Mouse (Mus musculus) liver, embryonic 14.5 days (tissue): Measurements from ENCODE around the gene Tmem184a. TPM values are rescaled to one million over a fixed set of nuclear protein-coding genes. Genes with fewer than 3 reads are reported as not detected.

Experiments used
- ATAC-seq: fragments of 200-750 bp; cut with Nextera tagmentation; 2 replicates; pipeline ENCODE4 v1.8.0; 2017; ENCODE audit warnings: moderate number of reproducible peaks, mild to moderate bottlenecking, moderate library complexity; ENCODE audit not compliant: insufficient read depth
- DNase-seq, 3 experiments: peaks; one replicate each; pipeline ENCODE4 v3.0.0-alpha.2; 2012 to 2013; ENCODE audit warnings: low read depth in 3 of 3, low spot score in 3 of 3
- H3K27ac ChIP-seq: fragments of 300-500 bp; sonication (generic); 2 replicates; pipeline ENCODE4 v1.5.1; 2014; ENCODE audit warnings: moderate library complexity, mild to moderate bottlenecking, control low read depth, inconsistent platforms
- H3K27me3 ChIP-seq: fragments of 300-500 bp; sonication (generic); 2 replicates; pipeline ENCODE4 v1.6.1; 2014; ENCODE audit warnings: mild to moderate bottlenecking, low read length, moderate library complexity; ENCODE audit not compliant: control insufficient read depth, insufficient read depth
- H3K36me3 ChIP-seq: fragments of 300-500 bp; sonication (generic); replicated peaks from 2 replicates; pipeline ENCODE4 v1.6.1; 2014; ENCODE audit warnings: low read depth; ENCODE audit not compliant: control insufficient read depth, insufficient read depth
- H3K4me1 ChIP-seq, 2 experiments: fragments of 200-500 bp in 1 of 2; fragments of 300-500 bp in 1 of 2; sonication (generic) in 1 of 2; replicated peaks; 2 replicates each; pipeline ENCODE4 v1.6.1; 2012 to 2014; ENCODE audit warnings: antibody characterized with exemption in 1 of 2, inconsistent platforms in 1 of 2, low read length in 1 of 2; ENCODE audit not compliant: control insufficient read depth in 2 of 2, insufficient read depth in 2 of 2
- H3K4me2 ChIP-seq: fragments of 300-500 bp; sonication (generic); 2 replicates; pipeline ENCODE4 v1.6.1; 2014; ENCODE audit warnings: low read depth, mild to moderate bottlenecking, control low read depth, moderate library complexity
- H3K4me3 ChIP-seq, 2 experiments: fragments of 200-500 bp in 1 of 2; fragments of 300-500 bp in 1 of 2; sonication (generic) in 1 of 2; 2 replicates each; pipeline ENCODE4 v1.5.1; 2012 to 2014; ENCODE audit warnings: low read depth in 2 of 2, low read length in 2 of 2, mild to moderate bottlenecking in 2 of 2, control low read depth in 1 of 2, inconsistent platforms in 1 of 2, moderate library complexity in 1 of 2; ENCODE audit not compliant: insufficient read depth in 1 of 2
- H3K9ac ChIP-seq: fragments of 300-500 bp; sonication (generic); replicated peaks from 2 replicates; pipeline ENCODE4 v1.6.1; 2014; ENCODE audit warnings: mild to moderate bottlenecking, control low read depth, moderate library complexity
- H3K9me3 ChIP-seq: fragments of 300-500 bp; sonication (generic); 2 replicates; pipeline ENCODE4 v1.6.1; 2016; ENCODE audit warnings: low read length, mixed read lengths; ENCODE audit not compliant: control insufficient read depth
- CTCF ChIP-seq: IDR thresholded peaks from 2 replicates; pipeline ENCODE4 v1.5.1; 2016; ENCODE audit warnings: antibody characterized with exemption, low read depth, control low read depth
- EP300 ChIP-seq: IDR thresholded peaks from 2 replicates; pipeline ENCODE4 v1.6.1; 2016; ENCODE audit warnings: antibody characterized with exemption, low read depth
- WGBS: fragments of 180-500 bp; shearing (Covaris S2); extraction: QIAGEN DNeasy Blood & Tissue Kit; methylation state at CpG from one replicate; pipeline ENCODE4 v1.1.7; 2014; ENCODE audit not compliant: insufficient replicate concordance; 5-methylcytosine and 5-hydroxymethylcytosine counted together
- polyA plus RNA-seq, 2 experiments: library from polyadenylated mRNA; depleted of rRNA in 1 of 2; stranded (reverse) in 1 of 2; unstranded in 1 of 2; fragments of >200 nt; fragmentation: Nextera tagmentation in 1 of 2; extraction: Ambion mirVana in 1 of 2; gene quantifications; 2 replicates each; pipeline versions ENCODE4 v1.2.1 to v1.2.3; 2012 to 2014

The Tmem184a gene
- polyA plus RNA-seq, 2 experiments = 0.75 to 1.2 TPM

GRCm38 (mm10) chr5:139815964-139816363 is 3.8 kb downstream of the Tmem184a start:
- ATAC-seq (no peak), DNase-seq (no peak)
- Histone ChIP-seq H3K27ac (no peak overlapping the region; the same call in 1 of the 2 replicates), H3K4me1 (peaks cover 26 to 50% of the 10 kb centered on the region in 2 experiments), H3K9me3 (no peaks in the 10 kb centered on the region), H3K4me3 (no peak overlapping the region), H3K4me2 (no peak overlapping the region), H3K9ac (no peak overlapping the region), H3K36me3 (no peaks in the 10 kb centered on the region), H3K27me3 (peaks cover 3% of the 10 kb centered on the region; the same call in 1 of the 2 replicates)
- no peak for TF ChIP-seq CTCF
- no peak for TF ChIP-seq EP300
- WGBS = 73% methylated on average over 6 of the region's 6 CpGs

- Histone ChIP-seq H3K4me1 (peaks cover 26 to 52% of the 10 kb centered on the region in 2 experiments), H3K9ac (no peak overlapping the region), H3K4me2 (peak overlapping the region; percentile 18; the same call in 1 of the 2 replicates), H3K9me3 (no peaks in the 10 kb centered on the region), H3K4me3 (no peak overlapping the region), H3K27me3 (peaks cover 3% of the 10 kb centered on the region; the same call in 1 of the 2 replicates), H3K36me3 (no peaks in the 10 kb centered on the region), H3K27ac (no peak overlapping the region)
- TF ChIP-seq EP300 = no peak
- no peak for TF ChIP-seq CTCF
- no peak for ATAC-seq
- no peak for DNase-seq
- WGBS = 36% methylated on average over 13 of the region's 13 CpGs
Observed at GRCm38 (mm10) chr5:139813963-139814381, 5.7 kb downstream of the Tmem184a start.

GRCm38 (mm10) chr5:139813126-139813490 is 6.6 kb downstream of the Tmem184a start:
- Histone ChIP-seq H3K4me3 (no peak overlapping the region), H3K27me3 (peaks cover 3% of the 10 kb centered on the region; the same call in 1 of the 2 replicates), H3K4me1 (peaks cover 20 to 45% of the 10 kb centered on the region in 2 experiments), H3K9ac (no peak overlapping the region), H3K4me2 (no peak overlapping the region), H3K36me3 (no peaks in the 10 kb centered on the region), H3K27ac (no peak overlapping the region), H3K9me3 (no peaks in the 10 kb centered on the region)
- no peak for TF ChIP-seq EP300
- no peak for TF ChIP-seq CTCF
- no peak for DNase-seq
- no peak for ATAC-seq
- 42% methylated on average over 10 of the region's 10 CpGs for WGBS

GRCm38 (mm10) chr5:139812398-139813125 is 7.2 kb downstream of the Tmem184a start:
- peaks cover 17 to 40% of the 10 kb centered on the region in 2 experiments for H3K4me1 ChIP-seq
- H3K36me3 ChIP-seq = no peaks in the 10 kb centered on the region
- H3K27me3 ChIP-seq = peaks cover 3% of the 10 kb centered on the region; the same call in 1 of the 2 replicates
- 0 out of 2 replicates have a peak overlapping the region, but pooled peaks have one; percentile 8 for H3K4me2 ChIP-seq
- H3K9ac ChIP-seq = no peak overlapping the region
- no peak overlapping the region for H3K27ac ChIP-seq
- H3K4me3 ChIP-seq = no peak overlapping the region
- 66% methylated on average over 20 of the region's 20 CpGs for WGBS
- DNase-seq (no peak), ATAC-seq (no peak)
- H3K9me3 ChIP-seq = no peaks in the 10 kb centered on the region; the same call in 1 of the 2 replicates
- TF ChIP-seq EP300 (no peak), CTCF (no peak)

- TF ChIP-seq CTCF (no peak), EP300 (no peak)
- H3K4me1 ChIP-seq = peaks cover 17 to 35% of the 10 kb centered on the region in 2 experiments
- H3K4me2 ChIP-seq = 0 out of 2 replicates have a peak overlapping the region, but pooled peaks have one; percentile 8
Observed at GRCm38 (mm10) chr5:139811677-139812397, 7.9 kb downstream of the Tmem184a start.

More at GRCm38 (mm10) chr5:139811677-139812397, 7.9 kb downstream of the Tmem184a start:
- Histone ChIP-seq H3K4me3 (no peak overlapping the region), H3K9ac (no peak overlapping the region), H3K27me3 (peaks cover 3% of the 10 kb centered on the region; the same call in 1 of the 2 replicates), H3K36me3 (no peaks in the 10 kb centered on the region), H3K27ac (no peak overlapping the region), H3K9me3 (no peaks in the 10 kb centered on the region; the same call in 1 of the 2 replicates)
- DNase-seq (no peak), ATAC-seq (peak; percentile 62)
- WGBS = 54% methylated on average over 15 of the region's 15 CpGs
